Mouse (Mus musculus): Measurements from ENCODE around the gene Clic1. TPM values are rescaled to one million over a fixed set of nuclear protein-coding genes. Genes with fewer than 3 reads are reported as not detected.

Clic1 gene
- polyA plus RNA-seq, 1 experiment from 2014 or later, result 45.6 TPM

DNA sequence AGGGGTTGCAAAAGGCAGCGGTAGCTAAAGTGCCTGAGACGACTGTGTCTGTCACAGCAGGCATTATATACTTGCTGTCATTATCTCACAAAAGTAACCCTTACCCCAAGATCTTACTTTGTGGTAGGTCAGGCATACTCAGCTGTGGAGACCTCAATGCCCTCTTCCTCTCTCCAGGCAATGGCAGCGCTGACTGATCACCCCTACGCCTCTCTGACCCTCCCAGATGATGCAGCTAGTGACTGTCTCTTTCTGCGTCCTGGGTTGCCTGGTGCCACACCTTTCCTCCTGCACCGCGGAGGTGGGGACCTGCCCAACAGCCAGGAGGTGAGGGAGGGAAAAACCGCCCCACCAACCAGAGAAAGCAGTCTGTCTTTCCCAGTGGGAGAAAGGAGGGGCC, 11.5 kb downstream of the Clic1 start:
- no peak overlapping the region for H3K4me2 ChIP-seq (replicated peaks; ENCODE audit: low read depth, low read length)
- H3K9me3 ChIP-seq (ENCODE audit: control insufficient read depth, low read length), result no peaks in the 10 kb centered on the region
- DNase-seq (ENCODE audit: low spot score), result no peak
- H3K9ac ChIP-seq (ENCODE audit: low read depth, low read length), result no peak overlapping the region
- H3K36me3 ChIP-seq (ENCODE audit: control insufficient read depth, insufficient read depth, low read length), result peaks cover 8% of the 10 kb centered on the region; the same call in 1 of the 2 replicates
- H3K27ac ChIP-seq (ENCODE audit: low read depth, low read length), result no peak overlapping the region
- no peak overlapping the region for H3K4me3 ChIP-seq (ENCODE audit: low read depth, low read length)
- H3K4me1 ChIP-seq (replicated peaks; ENCODE audit: control insufficient read depth, insufficient read depth, low read length), result peaks cover 3% of the 10 kb centered on the region; the same call in 1 of the 2 replicates
- WGBS, result 86% methylated on average over 8 of the region's 8 CpGs
- peaks cover 9% of the 10 kb centered on the region for H3K27me3 ChIP-seq (ENCODE audit: control insufficient read depth, insufficient read depth, low read length)
- no peak for ATAC-seq (ENCODE audit: low FRiP score)

DNA sequence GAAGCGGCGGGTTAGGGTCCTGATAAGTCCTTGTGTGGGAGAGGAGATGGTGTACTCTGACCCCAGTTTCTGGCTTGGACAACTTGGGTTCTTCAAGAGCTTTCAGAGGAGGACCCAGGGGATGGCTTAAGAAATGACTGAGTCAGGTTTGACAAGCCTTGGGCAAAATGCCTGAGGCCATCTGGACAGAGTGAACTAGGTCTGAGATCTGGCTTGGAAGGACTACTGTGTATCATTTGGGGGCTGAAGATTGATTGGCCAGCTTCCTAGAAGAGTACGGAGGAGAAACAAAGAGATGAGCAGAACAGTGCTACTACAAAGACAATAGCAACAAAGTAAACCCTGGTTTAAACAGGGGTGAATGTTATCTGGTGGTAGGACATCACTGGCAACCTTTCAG, 13.7 kb downstream of the Clic1 start:
- DNase-seq (ENCODE audit: low spot score) (no peak), ATAC-seq (ENCODE audit: low FRiP score) (no peak)
- Histone ChIP-seq H3K4me1 (replicated peaks; ENCODE audit: control insufficient read depth, insufficient read depth, low read length) (peaks cover 3% of the 10 kb centered on the region; the same call in 1 of the 2 replicates), H3K9ac (ENCODE audit: low read depth, low read length) (no peak overlapping the region), H3K4me2 (replicated peaks; ENCODE audit: low read depth, low read length) (no peak overlapping the region), H3K27me3 (ENCODE audit: control insufficient read depth, insufficient read depth, low read length) (peaks cover 13% of the 10 kb centered on the region), H3K4me3 (ENCODE audit: low read depth, low read length) (no peak overlapping the region), H3K36me3 (ENCODE audit: control insufficient read depth, insufficient read depth, low read length) (peaks cover 8% of the 10 kb centered on the region; the same call in 1 of the 2 replicates), H3K27ac (ENCODE audit: low read depth, low read length) (no peak overlapping the region), H3K9me3 (ENCODE audit: control insufficient read depth, low read length) (no peaks in the 10 kb centered on the region)
- WGBS, result 91% methylated on average over 3 of the region's 3 CpGs

GRCm38 (mm10) chr17:35064378-35064877, 14.7 kb downstream of the Clic1 start:
- peak overlapping the region; percentile 54 for H3K4me2 ChIP-seq (replicated peaks; ENCODE audit: low read depth, low read length)

DNA sequence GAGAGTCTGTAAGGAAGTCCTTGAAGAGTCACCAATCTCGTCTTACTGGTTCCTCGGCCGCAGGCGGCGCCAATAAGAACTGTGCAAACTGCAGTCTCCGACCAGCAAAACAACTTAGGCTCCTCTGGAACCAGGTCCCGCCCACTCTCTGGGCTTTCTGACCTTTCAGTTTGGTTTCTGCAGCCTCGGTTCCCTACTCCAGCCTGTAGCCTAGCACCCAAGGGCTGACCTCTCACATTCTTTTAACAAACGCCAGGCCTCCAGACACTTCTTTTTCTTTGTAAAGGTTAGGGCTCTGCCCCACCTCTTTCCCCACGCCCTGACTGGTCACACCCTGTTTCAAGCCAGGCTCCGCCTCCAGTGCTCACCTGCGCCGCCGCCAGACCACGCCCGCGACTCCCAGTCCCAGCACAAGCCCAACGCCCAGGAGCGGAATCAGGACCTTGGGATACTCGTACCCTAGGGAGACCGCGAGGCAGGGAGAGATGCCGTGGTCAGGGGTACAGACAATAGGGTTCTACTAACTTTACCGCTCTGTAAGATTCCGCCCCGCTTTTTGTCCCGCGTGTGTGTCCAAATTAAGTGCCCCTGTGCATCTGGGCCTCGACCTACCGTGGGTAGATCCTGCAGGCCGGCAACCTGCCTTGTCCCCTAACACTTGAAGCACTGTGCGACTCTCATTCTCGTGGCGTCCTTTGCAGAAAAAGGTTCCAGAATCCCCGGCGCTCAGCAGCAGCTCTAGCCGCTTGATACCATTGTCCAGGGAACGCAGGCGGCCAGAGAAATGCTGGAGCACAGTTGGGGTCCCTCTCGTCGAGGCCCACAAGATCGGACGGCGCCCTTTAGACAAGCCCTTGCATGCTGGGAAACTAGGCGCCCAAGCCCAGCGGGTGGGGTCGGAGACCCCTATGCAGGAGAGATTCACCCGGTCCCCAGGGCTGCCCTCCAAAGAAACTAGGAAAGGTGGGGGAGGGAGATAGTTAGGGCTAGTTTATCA, 15.5 kb downstream of the Clic1 start, which contains the start of gene Ly6g6c:
TSS of gene Ly6g6c (plus strand) at position 438 of the 997 bp plus-strand sequence.
- WGBS, result 1% methylated on average over 48 of the region's 48 CpGs
- H3K27ac ChIP-seq (ENCODE audit: low read depth, low read length), result no peak within 1 kb of the TSS
- H3K36me3 ChIP-seq (ENCODE audit: control insufficient read depth, insufficient read depth, low read length), result peaks cover 8% of the 10 kb centered on the region; the same call in 1 of the 2 replicates
- peak; percentile 55 for DNase-seq (ENCODE audit: low spot score)
- H3K4me3 ChIP-seq (ENCODE audit: low read depth, low read length), result peak within 1 kb of the TSS; percentile 29
- ATAC-seq (ENCODE audit: low FRiP score), result 0 out of 2 replicates have a peak, but pooled peaks have one; percentile 45
- no peaks in the 10 kb centered on the region for H3K9me3 ChIP-seq (ENCODE audit: control insufficient read depth, low read length)
- peak within 1 kb of the TSS; percentile 54 for H3K4me2 ChIP-seq (replicated peaks; ENCODE audit: low read depth, low read length)
- peaks cover 3% of the 10 kb centered on the region; the same call in 1 of the 2 replicates for H3K4me1 ChIP-seq (replicated peaks; ENCODE audit: control insufficient read depth, insufficient read depth, low read length)
- peak within 1 kb of the TSS; percentile 24 for H3K9ac ChIP-seq (ENCODE audit: low read depth, low read length)
- peaks cover 13% of the 10 kb centered on the region for H3K27me3 ChIP-seq (ENCODE audit: control insufficient read depth, insufficient read depth, low read length)

More at GRCm38 (mm10) chr17:35064378-35064877, 14.7 kb downstream of the Clic1 start:
- Histone ChIP-seq H3K4me3 (ENCODE audit: low read depth, low read length) (no peak overlapping the region), H3K4me1 (replicated peaks; ENCODE audit: control insufficient read depth, insufficient read depth, low read length) (peaks cover 3% of the 10 kb centered on the region; the same call in 1 of the 2 replicates), H3K9ac (ENCODE audit: low read depth, low read length) (no peak overlapping the region; the same call in 1 of the 2 replicates), H3K36me3 (ENCODE audit: control insufficient read depth, insufficient read depth, low read length) (peaks cover 8% of the 10 kb centered on the region; the same call in 1 of the 2 replicates), H3K27ac (ENCODE audit: low read depth, low read length) (no peak overlapping the region), H3K27me3 (ENCODE audit: control insufficient read depth, insufficient read depth, low read length) (peaks cover 13% of the 10 kb centered on the region), H3K9me3 (ENCODE audit: control insufficient read depth, low read length) (no peaks in the 10 kb centered on the region)
- no peak for ATAC-seq (ENCODE audit: low FRiP score)
- peak; percentile 25 for DNase-seq (ENCODE audit: low spot score)
- 36% methylated on average over 10 of the region's 10 CpGs for WGBS

DNA sequence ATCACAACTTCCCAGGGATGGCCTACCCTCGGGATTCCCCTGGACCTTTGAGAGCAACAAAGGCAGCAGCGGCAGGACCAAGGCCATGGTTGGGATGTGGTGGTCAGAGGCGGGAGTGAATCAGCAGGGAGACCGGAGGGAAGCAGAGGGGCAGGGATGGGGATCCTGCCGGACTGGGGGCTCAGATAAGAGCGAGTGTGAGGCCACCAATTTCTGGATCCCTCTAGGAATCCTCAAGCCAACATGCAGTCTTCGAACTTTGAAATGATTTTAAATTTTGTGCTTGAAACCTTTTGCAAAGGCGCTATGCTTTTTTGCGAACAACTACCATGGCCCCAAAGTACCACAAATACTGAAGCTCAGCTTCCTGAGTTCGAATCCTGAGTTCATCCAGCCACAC, 16.3 kb downstream of the Clic1 start, which contains the start of gene Mpig6b:
TSS of gene Mpig6b (minus strand) at position 101 of the 400 bp plus-strand sequence.
- Histone ChIP-seq H3K27ac (ENCODE audit: low read depth, low read length) (no peak within 1 kb of the TSS), H3K4me2 (replicated peaks; ENCODE audit: low read depth, low read length) (peak within 1 kb of the TSS; percentile 54), H3K27me3 (ENCODE audit: control insufficient read depth, insufficient read depth, low read length) (peaks cover 13% of the 10 kb centered on the region), H3K9ac (ENCODE audit: low read depth, low read length) (peak within 1 kb of the TSS; percentile 24), H3K36me3 (ENCODE audit: control insufficient read depth, insufficient read depth, low read length) (peaks cover 6% of the 10 kb centered on the region; the same call in 1 of the 2 replicates), H3K4me1 (replicated peaks; ENCODE audit: control insufficient read depth, insufficient read depth, low read length) (peaks cover 3% of the 10 kb centered on the region; the same call in 1 of the 2 replicates), H3K4me3 (ENCODE audit: low read depth, low read length) (peak within 1 kb of the TSS; percentile 29), H3K9me3 (ENCODE audit: control insufficient read depth, low read length) (no peaks in the 10 kb centered on the region)
- ATAC-seq (ENCODE audit: low FRiP score), result no peak
- DNase-seq (ENCODE audit: low spot score), result no peak
- WGBS, result 44% methylated on average over 10 of the region's 10 CpGs

DNA sequence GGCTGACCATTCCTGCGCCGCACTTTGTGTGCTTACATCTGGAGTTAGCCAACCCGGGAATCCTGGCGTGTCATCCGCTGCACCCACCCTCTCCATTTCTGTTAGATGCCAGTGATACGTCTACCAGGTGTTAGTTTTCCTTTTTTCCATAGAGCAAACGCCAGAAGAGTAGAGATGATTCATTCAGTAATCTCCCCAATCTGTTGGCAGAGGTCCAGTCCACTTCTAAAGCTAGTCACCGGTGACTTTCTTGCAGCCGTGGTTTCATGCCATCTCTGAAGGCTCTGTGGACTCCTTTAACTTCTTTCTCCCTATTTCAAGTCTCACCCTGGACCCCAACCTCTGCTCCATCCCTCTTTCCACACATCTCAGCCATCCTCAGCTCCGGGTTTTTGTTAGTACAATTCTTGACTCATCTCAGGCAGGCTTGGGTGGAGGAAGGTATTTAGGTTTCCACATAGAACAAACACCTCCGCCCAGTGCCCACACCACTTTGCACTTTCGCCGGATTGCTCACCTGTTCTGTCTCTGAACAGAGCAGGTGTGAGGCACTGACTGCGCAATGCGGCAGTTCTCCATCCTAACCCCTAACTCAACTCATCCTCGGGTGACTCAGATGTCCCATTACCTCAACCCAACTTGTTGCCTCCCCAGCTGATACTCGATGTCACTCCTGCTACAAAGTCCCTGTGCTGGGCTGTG, 18.6 kb downstream of the Clic1 start:
- Histone ChIP-seq H3K27ac (ENCODE audit: low read depth, low read length) (no peak overlapping the region), H3K9ac (ENCODE audit: low read depth, low read length) (no peak overlapping the region), H3K27me3 (ENCODE audit: control insufficient read depth, insufficient read depth, low read length) (peaks cover 13% of the 10 kb centered on the region), H3K36me3 (ENCODE audit: control insufficient read depth, insufficient read depth, low read length) (no peaks in the 10 kb centered on the region), H3K4me2 (replicated peaks; ENCODE audit: low read depth, low read length) (no peak overlapping the region), H3K4me1 (replicated peaks; ENCODE audit: control insufficient read depth, insufficient read depth, low read length) (peaks cover 3% of the 10 kb centered on the region; the same call in 1 of the 2 replicates), H3K9me3 (ENCODE audit: control insufficient read depth, low read length) (no peaks in the 10 kb centered on the region), H3K4me3 (ENCODE audit: low read depth, low read length) (no peak overlapping the region)
- no peak for DNase-seq (ENCODE audit: low spot score)
- ATAC-seq (ENCODE audit: low FRiP score), result no peak
- 85% methylated on average over 17 of the region's 17 CpGs for WGBS

GRCm38 (mm10) chr17:35070556-35071229, 20.9 kb downstream of the Clic1 start:
- Histone ChIP-seq H3K9me3 (ENCODE audit: control insufficient read depth, low read length) (no peaks in the 10 kb centered on the region), H3K4me3 (ENCODE audit: low read depth, low read length) (no peak overlapping the region), H3K27me3 (ENCODE audit: control insufficient read depth, insufficient read depth, low read length) (peaks cover 7% of the 10 kb centered on the region), H3K4me1 (replicated peaks; ENCODE audit: control insufficient read depth, insufficient read depth, low read length) (no peaks in the 10 kb centered on the region), H3K4me2 (replicated peaks; ENCODE audit: low read depth, low read length) (no peak overlapping the region), H3K36me3 (ENCODE audit: control insufficient read depth, insufficient read depth, low read length) (no peaks in the 10 kb centered on the region), H3K9ac (ENCODE audit: low read depth, low read length) (no peak overlapping the region), H3K27ac (ENCODE audit: low read depth, low read length) (no peak overlapping the region)
- DNase-seq (ENCODE audit: low spot score) (no peak), ATAC-seq (ENCODE audit: low FRiP score) (no peak)
- 56% methylated on average over 6 of the region's 6 CpGs for WGBS

DNA sequence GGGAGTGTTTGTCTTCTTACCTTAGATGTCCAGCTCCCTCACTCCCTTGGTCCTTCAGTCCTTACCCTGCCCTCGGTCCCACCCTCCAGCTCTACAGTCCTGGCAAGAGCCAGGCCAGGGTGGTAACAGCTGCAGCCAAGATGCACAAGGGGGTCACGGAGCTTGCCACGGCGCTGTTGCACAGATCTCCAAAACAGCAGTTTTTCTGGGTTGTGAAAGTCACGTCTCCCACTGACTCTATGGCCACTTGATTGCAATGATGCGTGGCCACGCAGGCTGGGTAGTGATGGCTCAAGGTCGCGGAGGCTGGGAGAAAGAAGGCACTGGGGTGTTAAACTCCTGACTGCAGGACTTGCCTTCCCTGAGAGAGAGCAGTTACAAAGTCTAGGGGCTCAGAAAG, 21.7 kb downstream of the Clic1 start:
- no peak overlapping the region for H3K27ac ChIP-seq (ENCODE audit: low read depth, low read length)
- no peaks in the 10 kb centered on the region for H3K9me3 ChIP-seq (ENCODE audit: control insufficient read depth, low read length)
- no peak overlapping the region for H3K4me3 ChIP-seq (ENCODE audit: low read depth, low read length)
- H3K27me3 ChIP-seq (ENCODE audit: control insufficient read depth, insufficient read depth, low read length), result 0 out of 2 replicates have a peak, but pooled peaks cover 2% of the 10 kb centered on the region
- DNase-seq (ENCODE audit: low spot score), result no peak
- H3K4me2 ChIP-seq (replicated peaks; ENCODE audit: low read depth, low read length), result no peak overlapping the region
- H3K4me1 ChIP-seq (replicated peaks; ENCODE audit: control insufficient read depth, insufficient read depth, low read length), result no peaks in the 10 kb centered on the region
- 86% methylated on average over 9 of the region's 9 CpGs for WGBS
- no peak overlapping the region for H3K9ac ChIP-seq (ENCODE audit: low read depth, low read length)
- no peak for ATAC-seq (ENCODE audit: low FRiP score)
- no peaks in the 10 kb centered on the region for H3K36me3 ChIP-seq (ENCODE audit: control insufficient read depth, insufficient read depth, low read length)
